Mouse (Mus musculus) lung, postnatal 14 days (tissue): ENCODE results near the gene Zfp704.
A peak's percentile ranks its signal among the peaks of the same experiment; 100 is the strongest.

ENCODE experiments used
- DNase-seq: peaks from one replicate; pipeline ENCODE4 v3.0.0; 2021

Gene Zfp704

DNA sequence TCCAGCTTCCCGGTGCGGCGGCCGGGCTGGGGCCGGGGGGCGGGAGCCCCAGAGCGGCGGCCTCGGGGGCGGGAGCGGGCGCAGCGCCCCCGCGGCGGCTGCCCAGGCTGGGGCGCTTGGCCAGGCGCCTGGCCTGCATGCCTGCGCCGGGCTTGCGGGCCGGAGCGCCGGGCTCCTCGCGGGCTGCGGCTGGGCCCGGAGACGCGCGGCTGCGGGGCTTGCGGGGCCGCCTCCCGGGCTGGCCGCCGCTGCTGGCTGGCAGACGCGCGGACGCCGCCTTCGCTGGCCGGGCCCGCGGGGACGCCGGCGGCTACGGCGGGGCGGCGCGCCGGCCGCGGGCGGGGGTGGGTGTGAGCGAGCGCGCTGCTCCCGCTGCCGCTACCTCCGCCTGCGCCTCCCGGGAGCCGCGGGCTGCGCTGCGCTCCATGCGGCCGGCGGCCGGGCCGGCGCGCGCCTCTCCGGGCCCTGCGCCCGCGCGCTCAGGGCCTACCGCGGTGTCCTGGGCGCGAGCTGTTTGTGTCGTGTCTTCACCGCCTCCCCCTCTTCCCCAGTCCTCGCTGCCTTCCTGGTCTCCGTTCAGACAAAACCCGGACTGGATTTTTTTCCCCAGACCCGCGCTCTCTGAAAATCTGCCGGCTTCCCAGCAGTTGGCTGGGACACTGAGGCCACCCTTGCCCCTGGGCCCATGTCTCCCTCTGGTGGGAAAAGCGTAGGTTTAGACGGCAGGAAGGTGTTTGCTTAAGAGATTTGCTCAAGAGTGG, at the start of gene Zfp704:
Zfp704 (minus strand) TSS at position 505 of the 761 bp plus-strand sequence.
- peak; percentile 84 for DNase-seq

DNA sequence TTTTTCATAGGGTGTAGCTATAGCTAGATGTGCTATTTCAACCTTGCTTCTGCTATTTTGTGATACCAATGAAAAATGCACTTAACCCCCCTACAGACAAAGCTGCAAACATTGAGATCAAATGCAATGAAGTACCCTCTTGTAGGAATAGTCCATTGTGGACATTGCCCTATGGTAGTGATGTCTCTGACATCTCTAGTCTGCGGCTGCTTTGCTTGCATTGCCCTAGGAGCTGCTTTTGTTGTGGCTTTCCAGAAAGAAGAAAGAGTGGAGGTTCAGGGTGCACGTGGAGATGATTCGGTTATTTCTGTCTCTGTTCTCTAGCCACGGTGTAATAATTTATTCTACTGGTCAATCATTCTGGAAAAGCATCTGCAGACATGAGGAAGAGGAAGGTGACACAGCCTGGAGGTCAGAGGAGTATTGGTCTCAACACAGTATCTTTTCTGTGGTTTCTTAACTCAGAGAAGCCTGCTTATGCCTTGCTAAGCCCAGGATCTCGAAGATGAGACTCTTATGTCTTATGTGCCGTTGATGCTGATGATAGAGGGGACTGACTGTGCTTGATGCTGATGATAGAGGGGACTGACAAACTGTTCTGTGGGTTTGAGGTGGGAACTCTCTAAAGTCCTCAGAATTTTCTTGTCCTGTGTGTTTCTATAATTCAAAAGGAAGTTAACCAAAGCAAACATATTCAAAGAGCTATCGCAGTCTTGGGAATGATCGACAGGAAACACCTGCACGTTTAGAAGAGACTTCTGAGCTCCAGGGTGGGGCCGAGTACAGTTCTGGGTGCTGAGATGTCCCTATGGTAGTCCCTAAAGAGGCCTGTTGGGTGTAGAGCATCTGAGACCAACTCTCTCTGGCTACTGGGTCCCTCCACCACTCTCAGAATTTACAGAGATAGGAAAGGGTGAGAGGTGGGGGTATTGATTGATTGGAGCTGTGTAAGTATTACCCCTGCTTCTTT, 23.4 kb upstream of the Zfp704 start:
- DNase-seq: no peak

DNA sequence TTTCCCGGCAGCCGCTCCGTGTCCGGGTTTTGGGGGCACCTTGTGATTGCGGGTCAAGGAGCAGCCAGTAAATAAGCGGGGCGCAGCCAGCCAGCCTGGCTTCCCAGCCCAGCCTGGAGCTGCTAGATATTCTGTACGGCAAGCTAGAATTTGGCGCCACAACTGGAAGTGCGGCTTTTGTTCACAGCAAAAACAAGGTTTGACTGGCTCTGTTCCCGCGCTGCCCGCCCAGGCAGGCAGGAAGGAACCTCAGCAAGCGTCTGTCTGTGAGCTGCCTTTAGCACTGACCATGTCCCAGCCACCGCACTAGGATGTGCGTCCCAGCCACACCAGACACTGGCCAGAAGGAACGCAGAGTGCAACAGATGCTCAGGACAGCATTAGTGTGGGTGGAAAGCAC, 20.1 kb upstream of the Zfp704 start:
- DNase-seq: peak; percentile 52

DNA sequence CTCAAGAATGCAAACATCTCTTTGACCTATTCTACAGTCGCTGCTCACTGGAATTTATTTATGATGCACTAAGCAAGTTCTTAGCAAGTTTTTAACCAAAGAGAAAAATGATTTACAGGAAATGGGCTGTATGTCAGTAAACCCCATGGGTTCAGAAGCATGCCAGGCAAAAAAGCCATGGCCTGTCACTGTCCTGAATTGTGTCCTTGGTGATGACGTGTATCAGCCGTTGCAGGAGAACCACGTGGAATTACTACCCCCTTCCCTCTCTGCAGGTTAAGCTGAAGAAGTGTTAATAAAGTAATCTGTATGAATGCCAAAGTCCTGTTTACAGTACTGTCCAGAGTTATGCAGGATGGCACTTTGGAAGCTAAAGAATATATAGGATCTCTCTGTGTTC, 18.2 kb upstream of the Zfp704 start:
- DNase-seq: no peak

DNA sequence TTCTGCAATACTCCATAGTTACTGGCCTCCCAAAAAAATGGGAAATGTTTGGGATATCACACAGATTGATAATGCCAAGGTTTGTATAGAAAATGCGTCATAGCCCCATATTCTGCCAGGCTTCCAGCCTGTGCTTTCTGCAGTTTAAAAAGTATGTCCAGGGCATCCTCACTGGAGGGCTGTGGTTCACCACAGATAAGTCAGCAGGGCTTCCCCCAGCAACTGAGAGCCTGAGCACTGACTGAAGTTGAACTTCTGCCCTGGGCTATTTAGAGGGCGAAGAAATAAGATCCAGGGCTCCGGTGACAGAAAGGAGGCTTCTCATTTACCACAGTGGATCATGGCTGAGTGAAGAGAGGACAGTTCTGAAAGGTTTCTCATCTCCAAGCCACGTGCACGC, 16.3 kb upstream of the Zfp704 start:
- no peak for DNase-seq

DNA sequence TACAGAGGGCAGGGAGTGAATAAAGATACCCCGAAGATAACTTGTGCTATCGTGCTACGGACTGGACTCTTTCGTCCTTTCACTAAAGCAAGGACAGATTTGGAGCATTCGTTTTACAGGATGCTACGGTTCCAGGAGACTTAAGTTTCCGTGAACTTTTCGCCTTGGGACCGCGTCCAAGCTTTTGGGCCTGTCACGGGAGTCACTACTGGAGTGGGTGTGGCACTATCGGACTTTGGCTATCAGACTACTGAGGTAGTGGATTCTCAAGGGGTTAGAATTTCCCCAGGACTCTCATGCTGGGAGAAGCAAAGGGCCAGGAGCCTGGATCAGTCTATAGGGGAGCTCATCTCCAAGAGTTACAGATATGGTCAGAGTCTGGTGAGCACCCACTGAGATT, 10.7 kb upstream of the Zfp704 start:
- no peak for DNase-seq

DNA sequence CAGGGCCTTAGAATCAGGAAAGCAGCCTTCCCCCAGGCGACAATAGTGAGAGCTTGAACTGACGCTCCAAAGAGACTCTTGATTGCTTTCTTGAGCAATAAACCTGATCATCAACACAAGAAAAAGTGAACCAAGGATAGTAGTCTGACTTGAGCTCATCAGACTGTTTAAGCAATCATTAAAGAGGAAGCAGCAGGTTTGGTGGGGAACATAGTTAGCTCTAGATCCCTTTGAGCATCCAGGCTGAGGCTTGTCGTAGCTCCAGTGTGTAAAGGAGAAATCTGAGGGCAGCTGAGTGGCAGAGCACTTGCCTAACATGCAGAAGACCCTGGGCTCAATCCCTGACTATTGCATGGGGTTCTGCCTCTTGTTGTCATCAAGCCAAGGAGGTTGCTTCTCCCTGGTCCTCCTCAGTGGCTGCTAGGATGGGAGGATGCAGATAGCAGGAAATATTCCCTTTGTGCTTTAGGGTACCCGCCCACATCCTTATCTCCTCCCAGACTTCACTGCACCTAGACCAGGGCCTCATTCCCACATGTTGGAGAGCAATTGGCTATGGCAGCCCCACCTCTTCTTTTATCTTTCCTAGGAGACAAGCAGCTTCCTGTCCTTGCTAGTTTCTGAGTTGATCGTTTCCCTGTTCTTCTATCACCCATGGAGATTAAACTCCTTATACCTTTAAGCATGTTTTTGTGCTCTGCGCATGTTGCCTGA, 9.8 kb upstream of the Zfp704 start:
- DNase-seq: no peak

DNA sequence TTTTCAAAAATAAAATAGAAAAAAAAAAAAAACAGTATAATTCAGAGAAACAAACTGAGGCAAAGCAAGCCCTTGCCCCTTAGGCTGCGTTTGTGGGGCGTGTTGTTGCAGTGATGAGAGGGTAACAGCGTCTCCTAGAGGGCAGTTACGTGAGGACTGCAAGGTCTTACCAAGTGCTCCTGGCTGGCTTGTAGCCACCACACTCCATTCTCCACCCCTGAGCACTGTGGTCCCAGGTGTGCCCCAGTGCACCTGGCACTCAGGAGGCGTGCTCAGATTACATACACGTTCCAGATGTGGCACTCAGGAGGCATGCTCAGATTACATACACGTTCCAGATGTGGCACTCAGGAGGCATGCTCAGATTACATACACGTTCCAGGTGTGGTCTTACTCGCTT, 7.2 kb upstream of the Zfp704 start:
- no peak for DNase-seq

DNA sequence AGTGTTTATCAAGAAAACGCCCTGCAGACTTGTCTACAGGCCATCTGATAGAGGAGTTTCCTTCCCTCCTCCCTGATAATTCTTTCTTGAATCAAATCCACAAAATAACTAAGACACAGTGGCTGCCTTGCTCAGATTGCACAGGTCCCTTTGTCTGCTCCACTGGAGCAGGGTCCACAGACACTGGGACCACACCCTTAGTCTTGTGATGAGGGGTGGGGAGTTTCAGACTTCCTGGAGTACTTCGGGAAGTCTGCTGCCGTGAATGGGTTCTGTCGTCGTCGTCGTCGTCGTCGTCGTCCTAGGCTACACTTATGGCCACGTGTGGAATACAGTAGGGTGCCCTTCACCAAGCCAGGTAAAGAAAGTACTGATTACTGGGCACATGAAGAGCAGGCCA, 4.8 kb upstream of the Zfp704 start:
- no peak for DNase-seq

DNA sequence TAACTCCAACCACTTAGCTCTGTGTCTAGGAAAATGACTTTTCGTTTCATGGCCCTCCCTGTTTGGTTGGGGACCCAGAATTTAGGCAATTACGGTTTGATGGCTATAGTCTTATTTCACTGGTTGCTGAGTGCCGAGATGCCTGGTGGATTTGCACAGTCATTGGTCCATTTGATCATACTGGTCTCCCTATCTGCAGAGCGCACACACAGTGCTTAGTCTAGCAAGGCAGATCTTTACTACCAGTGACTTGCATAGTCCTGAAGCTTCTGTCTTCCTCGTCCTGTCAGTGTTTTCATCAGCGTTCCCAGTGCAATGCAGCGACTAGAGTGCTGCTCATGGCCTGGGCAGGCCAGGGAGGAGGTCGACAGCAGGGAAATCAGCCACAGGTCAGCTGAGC, 4.1 kb upstream of the Zfp704 start:
- no peak for DNase-seq

DNA sequence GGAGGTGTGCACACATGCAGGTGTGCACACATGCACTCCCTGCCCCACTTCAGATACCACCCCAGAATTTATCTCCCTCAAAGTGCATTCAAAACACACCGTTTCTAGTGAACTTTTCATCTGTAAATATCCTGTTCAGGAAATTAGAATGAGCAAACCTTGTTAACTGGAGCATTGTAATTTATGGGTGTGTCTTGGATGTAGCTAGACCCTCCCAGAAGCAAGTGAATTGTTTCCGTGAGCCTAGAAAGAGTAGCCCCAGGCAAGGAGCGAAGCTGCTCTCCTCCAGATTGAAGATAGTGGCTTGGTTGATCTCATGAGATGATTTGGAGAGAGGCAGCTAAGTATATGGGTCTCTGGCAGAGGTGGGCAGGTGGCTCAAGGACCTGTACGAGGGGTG, 1.3 kb upstream of the Zfp704 start:
- no peak for DNase-seq

DNA sequence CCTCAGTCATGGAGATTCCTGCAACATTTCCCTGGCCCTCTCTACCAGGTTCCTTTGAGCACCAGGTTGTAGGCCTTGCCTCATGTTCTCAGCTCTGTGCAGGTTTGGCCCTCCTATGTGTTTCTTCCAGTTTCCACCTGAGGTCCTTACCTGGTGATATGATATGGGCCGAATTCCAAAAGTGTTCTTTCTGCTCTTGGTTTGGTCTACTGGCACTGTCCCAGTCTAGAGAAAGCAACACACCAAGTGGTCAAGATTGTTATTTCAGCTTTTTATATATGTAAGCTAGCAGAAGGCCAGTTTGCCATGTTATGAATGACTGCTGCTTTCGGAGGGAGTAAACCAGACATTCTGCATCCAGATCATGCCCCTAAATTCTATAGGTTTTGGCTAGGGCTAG, 541 bp upstream of the Zfp704 start:
- no peak for DNase-seq

DNA sequence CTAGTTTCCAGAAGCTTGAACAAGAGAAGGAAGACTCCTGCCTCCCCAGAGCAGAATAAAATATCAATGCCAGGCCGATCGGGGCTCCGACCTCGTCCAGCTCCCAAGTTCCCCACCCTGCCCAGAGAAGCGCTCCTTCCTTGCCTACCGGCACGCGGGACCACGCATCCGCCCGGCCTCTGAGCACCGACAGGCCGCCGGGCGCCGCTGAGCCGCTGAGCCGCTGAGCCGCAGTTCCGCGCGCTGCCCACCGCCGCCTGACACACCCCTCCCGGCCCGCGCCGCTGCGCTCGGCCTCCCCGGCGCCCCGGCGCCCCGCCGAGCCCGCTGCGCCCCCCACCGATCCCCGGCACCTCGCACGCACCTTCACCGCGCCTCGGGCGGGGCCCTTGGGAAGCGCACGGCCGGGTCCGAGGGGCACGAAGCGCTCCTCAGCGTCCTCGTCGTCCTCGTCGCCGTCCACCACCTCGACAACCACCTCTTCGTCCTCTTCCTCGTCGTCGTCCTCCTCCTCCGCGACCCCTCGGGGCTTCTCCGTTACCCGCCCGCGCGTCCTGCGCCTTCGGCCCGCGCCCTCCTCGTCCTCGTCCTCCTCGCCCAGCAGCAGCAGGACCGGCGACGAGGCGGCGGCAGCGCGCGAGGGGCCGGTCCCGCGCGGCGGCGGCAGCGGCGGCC, 842 bp downstream of the Zfp704 start:
- peak; percentile 52 for DNase-seq

DNA sequence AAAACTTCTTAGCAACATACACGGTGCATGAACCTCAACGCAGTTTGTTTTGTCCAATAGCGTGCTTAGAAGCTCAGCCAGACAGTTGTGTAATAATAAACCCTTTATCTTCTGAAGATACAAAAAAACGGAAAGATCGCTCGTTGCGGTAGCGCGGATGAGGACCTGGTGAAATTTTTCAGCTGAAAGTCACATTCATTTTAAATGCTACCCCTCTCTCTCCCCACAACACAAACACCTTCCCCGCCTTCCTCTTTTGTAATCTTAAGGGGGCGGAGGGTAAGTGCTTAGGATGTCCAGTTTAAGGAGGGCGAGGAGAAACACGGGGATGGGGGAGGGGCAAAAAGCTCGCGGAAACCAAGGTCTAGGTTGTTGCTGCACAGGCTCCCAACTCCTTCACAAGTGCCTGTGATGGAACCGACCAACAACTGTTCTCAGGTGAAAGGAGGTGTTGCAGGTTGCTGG, 1.4 kb downstream of the Zfp704 start:
- DNase-seq: peak; percentile 60

DNA sequence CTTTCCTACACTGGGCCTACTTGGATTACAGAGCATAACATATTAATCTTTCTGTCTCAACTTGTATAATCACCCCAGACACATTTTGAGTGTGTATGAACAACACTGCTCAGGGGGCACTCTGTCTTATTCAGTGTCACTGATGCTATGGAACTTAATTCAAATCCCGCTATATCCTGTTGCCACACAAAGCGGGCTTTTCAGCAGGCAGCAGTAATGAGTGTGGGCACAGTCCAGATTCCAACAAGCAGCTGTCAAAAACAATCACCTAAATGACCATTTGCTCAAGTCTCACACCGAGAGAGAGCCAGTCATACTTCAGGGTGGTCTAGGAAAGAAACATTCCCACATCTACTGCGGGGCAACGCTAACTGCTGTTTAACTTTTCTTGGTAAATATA, 2.2 kb downstream of the Zfp704 start:
- DNase-seq: no peak

DNA sequence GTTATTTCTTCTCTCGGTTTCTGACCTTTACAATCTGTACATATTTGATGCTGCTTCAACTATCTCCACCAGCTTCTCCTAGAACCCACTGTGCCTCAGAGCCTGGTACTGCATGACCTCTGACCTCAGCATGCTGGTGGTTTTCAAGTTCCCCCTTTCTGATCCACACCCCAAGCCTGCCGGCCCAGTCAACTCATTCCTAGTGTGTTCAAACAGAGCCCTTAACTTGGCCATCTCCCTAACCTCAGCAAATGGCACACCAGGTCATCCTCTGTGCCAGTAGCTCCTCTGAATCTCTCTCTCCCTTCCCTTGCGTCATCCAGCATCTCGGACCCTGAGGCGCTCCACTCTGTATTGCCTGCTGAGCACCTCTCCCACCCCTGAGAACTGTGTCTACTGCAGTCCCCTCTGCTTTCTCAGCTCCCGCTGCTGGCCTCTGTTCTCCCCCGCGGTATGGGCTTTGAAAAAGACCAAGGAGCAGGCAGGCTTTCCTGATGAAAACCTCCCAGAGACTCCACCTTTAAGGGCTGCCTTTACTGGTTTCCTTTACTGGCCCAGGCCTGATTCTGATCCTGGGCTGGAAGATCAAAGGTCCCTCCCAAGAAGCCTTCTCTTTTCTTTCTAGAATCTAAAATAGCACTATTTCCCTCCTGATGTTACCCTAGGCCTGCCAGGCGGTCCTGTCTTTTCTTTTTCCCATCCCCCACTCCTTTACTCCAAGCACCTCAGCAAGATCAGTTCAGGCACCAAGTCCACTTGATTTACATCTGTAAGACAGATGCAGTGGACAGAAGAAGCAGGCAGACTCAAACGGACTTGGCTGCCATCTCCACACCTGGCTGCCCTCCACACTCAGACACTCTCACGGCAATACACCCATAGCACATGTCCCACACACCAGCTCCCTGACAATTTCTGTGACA, 3.8 kb downstream of the Zfp704 start:
- no peak for DNase-seq

DNA sequence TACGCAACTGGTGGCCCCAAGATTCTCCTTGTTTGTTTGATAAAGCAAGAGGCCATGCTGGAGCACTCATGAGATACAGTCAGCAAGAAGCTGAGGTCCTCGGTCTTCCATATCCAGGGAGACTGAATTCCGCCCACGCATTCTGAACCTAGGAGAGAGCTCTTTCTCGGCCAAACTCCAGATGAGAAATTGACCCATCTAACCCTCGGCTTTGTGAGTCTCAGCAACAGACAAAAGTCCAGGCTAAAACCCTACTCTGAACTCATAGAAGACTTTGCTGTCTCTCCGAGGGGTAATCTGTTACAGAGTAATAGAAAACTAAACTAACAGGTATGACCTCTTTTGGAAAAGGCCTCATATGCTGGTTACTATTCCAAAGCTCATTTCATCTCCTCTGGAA, 4.9 kb downstream of the Zfp704 start:
- DNase-seq: no peak

DNA sequence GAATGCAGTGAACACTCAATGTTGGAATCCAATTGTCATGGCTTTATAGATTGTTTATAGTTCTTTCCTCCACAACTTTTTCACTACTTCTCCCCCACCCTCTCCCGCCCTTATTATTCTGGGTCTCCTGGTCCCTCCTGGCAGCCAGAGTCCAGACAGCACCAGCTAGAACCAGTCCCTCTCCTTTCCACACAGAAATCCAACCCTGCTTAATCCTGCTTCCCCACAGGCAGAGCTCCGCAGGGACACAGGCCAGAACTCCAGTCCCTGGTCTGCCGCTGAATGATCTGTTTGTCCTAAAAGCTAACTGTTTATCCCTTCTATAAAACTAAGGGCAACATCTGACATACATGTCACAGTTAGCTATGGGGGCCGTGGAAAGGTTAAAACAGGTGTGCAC, 6.0 kb downstream of the Zfp704 start:
- no peak for DNase-seq

DNA sequence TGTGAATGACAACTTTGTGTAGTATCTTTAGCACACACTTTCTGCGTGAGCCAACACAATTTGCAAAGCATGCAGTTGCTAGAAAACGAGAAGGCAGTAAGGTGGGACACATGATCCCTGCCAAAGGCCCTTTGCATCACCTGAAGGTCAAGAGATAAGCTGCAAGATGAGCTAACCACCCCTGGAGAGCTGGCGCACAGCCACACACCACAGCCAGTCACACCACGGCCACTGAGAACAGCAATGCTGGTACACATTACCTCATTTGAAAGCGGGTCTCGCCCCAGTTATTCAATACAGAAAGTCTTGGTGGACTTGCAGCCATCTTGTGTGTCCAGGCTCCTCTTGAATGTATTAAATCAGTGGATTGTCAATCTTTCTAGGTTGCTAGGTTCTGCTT, 9.3 kb downstream of the Zfp704 start:
- no peak for DNase-seq

DNA sequence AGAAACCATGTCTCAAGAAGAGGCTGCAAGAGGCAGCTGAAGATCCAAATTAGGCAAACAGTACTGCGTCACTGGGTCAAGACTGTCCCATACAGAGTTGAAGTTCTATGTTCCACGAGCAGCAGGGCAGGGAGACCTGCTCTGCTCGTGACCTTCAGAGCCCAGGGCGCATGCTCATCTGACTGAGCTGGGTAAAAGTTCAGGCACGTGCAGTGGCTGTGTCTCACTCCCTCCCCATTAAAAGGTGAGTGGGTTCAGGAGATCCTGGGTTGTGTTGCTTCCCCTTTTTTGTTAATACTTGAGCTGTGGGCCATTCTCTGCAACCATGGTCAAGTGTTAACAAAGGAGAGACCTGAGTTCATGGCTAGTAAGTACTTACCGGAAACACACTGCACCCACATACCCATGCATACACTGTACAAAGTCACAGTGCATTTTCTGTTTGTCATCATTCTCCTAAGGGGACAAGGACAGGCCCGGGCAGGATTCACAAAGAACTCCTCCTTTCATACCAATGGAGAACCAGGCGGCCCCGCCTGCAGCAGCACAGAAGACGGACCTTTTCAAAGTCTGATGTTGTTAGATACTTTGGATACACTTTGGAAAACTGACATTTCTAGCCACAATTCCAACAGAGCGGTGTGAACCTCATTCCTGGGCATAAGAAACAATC, 10.0 kb downstream of the Zfp704 start:
- no peak for DNase-seq

DNA sequence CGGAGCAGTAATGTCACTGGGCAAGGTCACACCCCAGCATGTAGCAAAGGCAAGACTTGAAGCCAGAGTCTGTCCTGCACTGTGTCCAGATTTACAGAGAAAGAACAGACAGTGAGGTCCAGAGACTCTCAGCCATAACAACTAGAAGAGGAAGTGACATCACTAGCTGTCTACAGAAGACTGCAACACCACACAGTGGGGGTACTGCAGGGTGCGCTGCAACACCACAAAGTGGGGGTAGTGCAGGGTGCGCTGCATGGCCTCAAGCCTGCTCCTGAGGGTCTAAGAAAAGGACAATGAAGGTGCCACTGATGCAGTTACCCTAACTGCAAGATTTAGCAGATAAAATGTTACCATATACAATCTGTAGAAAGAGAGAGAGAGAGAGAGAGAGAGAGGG, 11.8 kb downstream of the Zfp704 start:
- no peak for DNase-seq
